Mouse (Mus musculus) layer of hippocampus, adult 18-20 months (tissue): ENCODE measurements around the gene Akr1a1. TPM values are rescaled to one million over a fixed set of nuclear protein-coding genes. Genes with fewer than 3 reads are reported as not detected.
"Not testable (repeated sequence)": the region's sequence is repeated elsewhere in the genome, so short reads cannot be mapped to it uniquely, and the experiment has no call there.

ENCODE experiments used
- DNase-seq, 2 experiments: peaks; one replicate each; pipeline ENCODE4 v3.0.0; 2022; ENCODE audit warnings: low spot score in 2 of 2
- long read RNA-seq: library from polyadenylated mRNA; stranded (forward); transcript quantifications from one replicate; pipeline ENCODE4 v2.0.0, GENCODE M21; 2021
- total RNA-seq, 2 experiments: library from RNA; stranded (reverse); gene quantifications; 2 replicates each; pipeline ENCODE4 v1.2.3; 2021

Gene Akr1a1
- total RNA-seq: 100 to 1,000 TPM; 395 to 397 TPM
- long read RNA-seq, transcript Akr1a1-201 (9 exons, 1,420 nt): major isoform, 186 of 197 reads
- long read RNA-seq, partial matches to known transcripts: 9 of 197 reads
- long read RNA-seq, other reads (novel, unspliced or antisense): 2 of 197 reads

- DNase-seq: peak; percentile 92 to 97
These were observed at the start of gene Akr1a1 for GRCm38 (mm10) chr4:116650924-116651796. TSS of gene Akr1a1 (minus strand) at chr4:116651680.

- no peak for DNase-seq
These were observed 49.5 kb upstream of the Akr1a1 start for GRCm38 (mm10) chr4:116700964-116701363.

- no peak for DNase-seq
These were observed 47.3 kb upstream of the Akr1a1 start for GRCm38 (mm10) chr4:116698693-116699342.

GRCm38 (mm10) chr4:116693785-116694184 lies 42.3 kb upstream of the Akr1a1 start:
- DNase-seq: no peak

GRCm38 (mm10) chr4:116692146-116692545 lies 40.7 kb upstream of the Akr1a1 start:
- no peak for DNase-seq

GRCm38 (mm10) chr4:116689309-116689876 lies 37.9 kb upstream of the Akr1a1 start:
- no peak for DNase-seq

- no peak for DNase-seq
These were observed 35.6 kb upstream of the Akr1a1 start for GRCm38 (mm10) chr4:116687041-116687440.

GRCm38 (mm10) chr4:116685402-116686061 lies 34.1 kb upstream of the Akr1a1 start, which contains the start of gene Prdx1:
TSS of gene Prdx1 (plus strand) at chr4:116685544.
- peak; percentile 82 to 88 for DNase-seq

GRCm38 (mm10) chr4:116684665-116685064 lies 33.2 kb upstream of the Akr1a1 start:
- DNase-seq: no peak

GRCm38 (mm10) chr4:116683957-116684356 lies 32.5 kb upstream of the Akr1a1 start:
- DNase-seq: no peak

GRCm38 (mm10) chr4:116680521-116680920 lies 29.0 kb upstream of the Akr1a1 start:
- DNase-seq: not testable (repeated sequence)

GRCm38 (mm10) chr4:116679141-116679540 lies 27.7 kb upstream of the Akr1a1 start:
- no peak for DNase-seq

- no peak for DNase-seq
These were observed 26.3 kb upstream of the Akr1a1 start for GRCm38 (mm10) chr4:116677808-116678207.

GRCm38 (mm10) chr4:116676027-116676426 lies 24.5 kb upstream of the Akr1a1 start:
- DNase-seq: no peak

- not testable (repeated sequence) for DNase-seq
These were observed 23.3 kb upstream of the Akr1a1 start for GRCm38 (mm10) chr4:116674761-116675160.

GRCm38 (mm10) chr4:116672785-116673184 lies 21.3 kb upstream of the Akr1a1 start:
- no peak for DNase-seq

- DNase-seq: no peak
These were observed 17.8 kb upstream of the Akr1a1 start for GRCm38 (mm10) chr4:116669291-116669690.

GRCm38 (mm10) chr4:116668145-116668544 lies 16.7 kb upstream of the Akr1a1 start:
- no peak for DNase-seq

GRCm38 (mm10) chr4:116666625-116667024 lies 15.1 kb upstream of the Akr1a1 start:
- DNase-seq: no peak

GRCm38 (mm10) chr4:116661998-116662397 lies 10.5 kb upstream of the Akr1a1 start:
- no peak for DNase-seq

GRCm38 (mm10) chr4:116660829-116661228 lies 9.3 kb upstream of the Akr1a1 start:
- no peak for DNase-seq
